Mouse (Mus musculus): Measurements from ENCODE around the gene Slc25a25.
"Not testable (repeated sequence)": the region's sequence is repeated elsewhere in the genome, so short reads cannot be mapped to it uniquely, and the experiment has no call there.

The Slc25a25 gene

GRCm38 (mm10) chr2:32450881-32451844 lies at the start of gene Slc25a25:
Gene Slc25a25, minus strand, starts transcription at chr2:32451445.
- in situ Hi-C loops (cut with MboI, MseI) = no loop called here

GRCm38 (mm10) chr2:32500461-32500860 lies 49.2 kb upstream of the Slc25a25 start:
- in situ Hi-C loops (cut with MboI, MseI) = no loop called here

GRCm38 (mm10) chr2:32499365-32499764 lies 48.1 kb upstream of the Slc25a25 start:
- in situ Hi-C loops (cut with MboI, MseI) = no loop called here

- in situ Hi-C loops (cut with MboI, MseI) = no loop called here
These were observed 44.9 kb upstream of the Slc25a25 start for GRCm38 (mm10) chr2:32496190-32496589.

- in situ Hi-C loops (cut with MboI, MseI) = no loop called here
These were observed 44.0 kb upstream of the Slc25a25 start for GRCm38 (mm10) chr2:32495185-32495726.

- in situ Hi-C loops (cut with MboI, MseI) = no loop called here
These were observed 43.3 kb upstream of the Slc25a25 start for GRCm38 (mm10) chr2:32494522-32494921.

- in situ Hi-C loops (cut with MboI, MseI) = no loop called here
These were observed 42.1 kb upstream of the Slc25a25 start for GRCm38 (mm10) chr2:32493301-32493701.

GRCm38 (mm10) chr2:32492661-32493060 lies 41.4 kb upstream of the Slc25a25 start:
- in situ Hi-C loops (cut with MboI, MseI) = no loop called here

- in situ Hi-C loops (cut with MboI, MseI) = not testable (repeated sequence)
These were observed 39.5 kb upstream of the Slc25a25 start for GRCm38 (mm10) chr2:32490730-32491129.

GRCm38 (mm10) chr2:32488679-32489078 lies 37.4 kb upstream of the Slc25a25 start:
- in situ Hi-C loops (cut with MboI, MseI) = loop anchor here (5.0 kb wide), 2 partner anchors 74 to 81 kb away; no protein-coding TSS in a partner anchor

GRCm38 (mm10) chr2:32487124-32487623 lies 35.9 kb upstream of the Slc25a25 start:
- in situ Hi-C loops (cut with MboI, MseI) = loop anchor here (5.0 kb wide), 2 partner anchors 75 to 80 kb away; no protein-coding TSS in a partner anchor

- in situ Hi-C loops (cut with MboI, MseI) = loop anchor here (5.0 kb wide), 2 partner anchors 76 to 79 kb away; no protein-coding TSS in a partner anchor
These were observed 34.9 kb upstream of the Slc25a25 start for GRCm38 (mm10) chr2:32486155-32486554.

- in situ Hi-C loops (cut with MboI, MseI) = loop anchor here (5.0 kb wide), 2 partner anchors 77 to 78 kb away; no protein-coding TSS in a partner anchor
These were observed 34.5 kb upstream of the Slc25a25 start for GRCm38 (mm10) chr2:32485751-32486150.

- in situ Hi-C loops (cut with MboI, MseI) = loop anchor here (5.0 kb wide), 2 partner anchors 77 to 78 kb away; no protein-coding TSS in a partner anchor
These were observed 33.7 kb upstream of the Slc25a25 start for GRCm38 (mm10) chr2:32484933-32485332.

- in situ Hi-C loops (cut with MboI, MseI) = no loop called here
These were observed 32.1 kb upstream of the Slc25a25 start for GRCm38 (mm10) chr2:32483179-32483875.

- in situ Hi-C loops (cut with MboI, MseI) = no loop called here
These were observed 31.1 kb upstream of the Slc25a25 start for GRCm38 (mm10) chr2:32482351-32482750.

GRCm38 (mm10) chr2:32475361-32475760 lies 24.1 kb upstream of the Slc25a25 start:
- in situ Hi-C loops (cut with MboI, MseI) = not testable (repeated sequence)

- in situ Hi-C loops (cut with MboI, MseI) = no loop called here
These were observed 20.4 kb upstream of the Slc25a25 start for GRCm38 (mm10) chr2:32471681-32472061.

GRCm38 (mm10) chr2:32471001-32471680 lies 19.9 kb upstream of the Slc25a25 start:
- in situ Hi-C loops (cut with MboI, MseI) = no loop called here

GRCm38 (mm10) chr2:32464212-32464891 lies 13.1 kb upstream of the Slc25a25 start:
- in situ Hi-C loops (cut with MboI, MseI) = no loop called here

Data from T-helper 2 cell (primary cell).